Mouse (Mus musculus): ENCODE measurements around the gene Ap4e1.
A peak's percentile ranks its signal among the peaks of the same experiment; 100 is the strongest.

The Ap4e1 gene

DNA sequence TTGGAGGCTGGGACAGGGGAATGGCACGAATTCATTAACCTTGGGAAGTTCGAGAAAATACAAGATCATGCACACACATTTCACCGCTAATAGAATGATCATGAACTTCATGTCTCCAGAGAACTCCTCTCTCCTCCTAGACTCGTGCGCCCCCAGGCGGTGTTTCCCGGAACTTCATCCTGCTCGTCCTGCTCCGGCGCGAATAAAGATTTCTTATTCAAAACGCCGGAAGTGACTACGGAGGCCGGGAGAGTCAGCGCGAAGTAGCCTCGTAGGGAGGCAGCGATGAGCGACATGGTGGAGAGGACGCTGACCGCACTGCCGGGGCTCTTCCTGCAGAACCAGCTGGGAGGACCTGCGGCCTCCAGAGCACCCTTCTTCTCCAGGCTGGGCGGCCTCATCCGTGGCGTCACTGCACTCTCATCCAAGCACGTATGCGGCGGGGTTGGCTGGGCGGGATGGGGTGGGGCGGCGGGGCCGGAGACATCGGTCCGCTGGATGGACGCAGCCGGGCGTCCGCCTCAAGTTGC, at the start of gene Ap4e1:
TSS of gene Ap4e1 (plus strand) at position 249 of the 530 bp plus-strand sequence.
- DNase-seq (ENCODE audit: inconsistent age in 2 of 2, low spot score in 1 of 2) = peak; percentile 94 to 99

DNA sequence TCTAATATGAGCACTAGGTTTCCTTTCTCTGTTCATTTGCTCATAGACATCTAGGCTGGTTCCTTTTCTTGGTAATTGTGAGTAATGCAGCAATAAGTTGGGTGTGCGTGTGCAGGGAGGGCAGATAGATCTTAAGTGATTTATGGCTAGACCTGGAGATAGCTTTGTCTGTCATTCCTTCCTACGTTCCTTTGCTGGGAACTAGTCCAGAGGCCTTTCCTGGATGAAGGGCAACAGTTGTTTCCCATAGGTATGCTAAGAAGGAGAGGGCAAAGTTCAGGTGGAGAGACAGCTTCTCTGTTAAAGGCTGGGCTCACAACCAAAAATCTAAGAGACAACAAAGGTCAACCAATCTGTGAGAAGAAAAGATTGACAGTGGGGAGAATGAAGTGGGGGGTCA, 46.8 kb upstream of the Ap4e1 start:
- DNase-seq (ENCODE audit: inconsistent age in 2 of 2, low spot score in 1 of 2) = no peak

GRCm38 (mm10) chr2:126977428-126977827, 31.1 kb upstream of the Ap4e1 start:
- no peak for DNase-seq (ENCODE audit: inconsistent age in 2 of 2, low spot score in 1 of 2)

DNA sequence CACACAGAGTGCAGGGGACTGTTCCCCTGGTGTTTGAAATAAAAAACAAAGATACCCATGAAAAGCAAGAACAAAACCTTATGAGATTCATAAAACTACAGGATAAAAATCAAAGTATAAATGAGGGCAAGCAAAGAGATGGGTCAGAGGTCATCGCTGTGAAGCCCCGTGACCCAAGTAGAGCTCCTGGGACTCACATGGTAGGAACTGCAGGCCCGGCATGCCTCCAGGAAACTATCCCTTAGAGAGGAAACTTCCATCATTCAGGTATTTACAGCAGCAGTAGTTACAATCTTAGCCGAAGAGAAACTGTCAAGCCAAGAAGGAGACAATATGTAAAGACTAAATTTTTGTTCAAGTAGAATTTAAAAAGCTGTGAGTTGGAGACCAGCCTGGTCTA, 25.3 kb upstream of the Ap4e1 start:
- DNase-seq (ENCODE audit: inconsistent age in 2 of 2, low spot score in 1 of 2) = no peak

DNA sequence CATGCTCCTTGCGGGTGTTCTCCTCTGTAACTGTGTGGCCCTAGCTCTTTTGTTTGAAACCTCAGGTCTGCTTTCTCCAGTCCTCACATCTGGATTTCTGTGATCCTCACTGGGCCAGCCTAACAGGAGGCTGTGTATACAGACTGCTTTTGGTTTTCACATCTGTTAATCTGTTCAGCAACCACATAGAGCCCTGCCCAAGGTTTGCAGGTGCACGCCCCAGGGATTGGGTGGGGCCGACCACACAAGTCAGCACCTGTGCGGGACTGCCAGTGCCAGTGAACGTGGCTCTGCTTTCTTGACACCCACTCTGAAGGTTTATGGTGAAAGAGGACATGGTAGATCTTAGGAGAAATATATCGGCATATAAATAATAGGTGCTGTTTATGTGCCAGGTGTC, 18.6 kb upstream of the Ap4e1 start:
- DNase-seq (ENCODE audit: inconsistent age in 2 of 2, low spot score in 1 of 2) = no peak

GRCm38 (mm10) chr2:126992742-126993141, 15.8 kb upstream of the Ap4e1 start:
- peak; percentile 56 to 76 for DNase-seq (ENCODE audit: inconsistent age in 2 of 2, low spot score in 1 of 2)

- DNase-seq (ENCODE audit: inconsistent age in 2 of 2, low spot score in 1 of 2) = no peak
These were observed 13.9 kb upstream of the Ap4e1 start for GRCm38 (mm10) chr2:126994384-126995166.

- peak; percentile 55 to 91 for DNase-seq (ENCODE audit: inconsistent age in 2 of 2, low spot score in 1 of 2)
These were observed 11.8 kb upstream of the Ap4e1 start for GRCm38 (mm10) chr2:126996737-126997136.

DNA sequence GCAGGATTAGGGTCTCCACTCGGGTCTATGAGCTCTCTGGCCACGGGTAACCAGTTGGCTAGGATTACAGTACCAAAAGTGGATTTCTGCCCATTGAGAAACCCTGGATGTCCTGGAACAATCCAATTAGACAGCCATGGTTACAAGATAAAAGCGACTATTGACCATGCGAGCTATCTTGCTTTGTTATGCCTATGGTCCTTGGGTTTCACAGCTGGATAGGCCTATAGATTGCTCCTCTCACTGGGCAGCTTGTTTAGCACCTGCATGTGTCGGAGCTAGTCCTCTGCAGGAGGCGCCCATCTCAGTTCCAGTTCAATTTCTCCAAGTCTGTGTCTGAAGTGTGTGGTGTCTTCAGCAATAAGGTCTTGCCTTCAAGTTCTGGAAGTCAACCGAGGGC, 10.3 kb upstream of the Ap4e1 start:
- no peak for DNase-seq (ENCODE audit: inconsistent age in 2 of 2, low spot score in 1 of 2)

- peak; percentile 74 to 84 for DNase-seq (ENCODE audit: inconsistent age in 2 of 2, low spot score in 1 of 2)
These were observed 7.9 kb upstream of the Ap4e1 start for GRCm38 (mm10) chr2:127000406-127001324.

DNA sequence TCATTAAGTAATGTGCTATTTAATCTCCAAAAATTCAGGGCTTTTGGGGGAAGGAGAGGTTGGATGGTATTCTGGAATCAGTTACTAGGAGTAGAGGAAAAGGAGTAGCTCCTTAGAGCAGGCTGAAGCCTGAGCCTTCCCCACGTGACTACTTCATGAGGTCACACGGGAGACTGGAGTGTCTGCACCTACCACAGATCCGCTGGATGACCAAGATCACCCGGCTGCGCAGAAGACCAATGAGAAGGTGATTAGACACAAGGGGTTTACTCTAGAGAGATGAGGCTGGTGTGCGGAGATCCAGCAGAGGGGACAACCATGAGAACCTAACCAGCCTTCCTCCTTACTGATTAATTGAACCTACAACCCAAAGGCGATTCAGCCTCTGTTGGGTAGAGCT, 4.5 kb upstream of the Ap4e1 start:
- no peak for DNase-seq (ENCODE audit: inconsistent age in 2 of 2, low spot score in 1 of 2)

DNA sequence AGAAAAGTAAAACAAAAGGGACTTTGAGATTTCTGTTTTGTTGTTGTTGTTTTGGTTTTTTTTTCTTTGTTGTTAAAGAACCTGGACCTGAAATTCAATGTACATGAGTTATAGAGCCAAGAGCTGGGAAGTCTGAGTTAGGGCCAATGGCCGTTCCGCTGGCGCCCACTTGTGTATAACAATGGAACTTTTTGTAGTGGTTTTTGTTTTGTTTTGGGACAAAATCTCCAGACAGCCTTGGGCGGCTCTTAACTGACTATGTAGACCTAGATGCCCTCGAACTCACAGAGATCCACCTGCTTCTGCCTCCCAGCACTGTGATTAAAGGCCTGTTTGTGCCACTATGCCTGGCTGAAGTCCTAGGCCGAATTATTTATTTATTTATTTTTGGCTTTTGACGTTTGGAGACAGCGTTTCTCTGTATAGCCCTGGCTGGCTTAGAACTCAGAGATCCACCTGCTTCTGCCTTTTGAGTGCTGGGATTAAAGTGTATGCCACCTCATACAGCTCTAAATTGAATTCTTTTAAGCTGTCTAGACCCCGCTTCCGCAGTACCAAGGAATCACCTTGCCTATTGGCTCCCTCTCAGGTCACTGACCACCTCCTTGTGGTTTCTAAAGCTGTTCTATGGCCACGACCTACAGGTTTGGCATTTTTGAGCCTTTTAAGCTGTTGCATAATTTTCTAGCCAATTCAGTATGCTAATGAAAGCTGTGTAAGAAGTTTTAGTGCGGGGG, 1.7 kb upstream of the Ap4e1 start:
- DNase-seq (ENCODE audit: inconsistent age in 2 of 2, low spot score in 1 of 2) = peak; percentile 54 to 89

DNA sequence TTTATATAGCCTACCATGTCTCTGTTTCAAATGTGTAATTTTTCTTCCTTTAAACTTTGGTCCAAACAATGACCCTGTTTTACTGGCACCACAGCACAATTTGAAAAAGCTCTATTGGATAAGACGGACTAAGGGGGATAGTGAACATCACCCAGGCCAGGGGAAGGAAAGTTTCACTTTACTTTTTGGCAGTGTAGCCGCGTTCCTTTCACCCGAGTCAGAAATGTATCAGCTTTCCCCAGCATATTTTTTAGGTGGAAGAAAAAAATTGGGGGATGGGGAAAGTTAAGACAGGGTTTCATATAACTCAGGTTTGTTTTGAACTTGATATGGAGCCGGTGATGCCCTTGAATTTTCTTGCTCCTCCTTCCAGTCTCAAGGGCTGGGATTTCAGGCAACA, 1.0 kb upstream of the Ap4e1 start:
- peak in 1 of 2 experiments; percentile 45 for DNase-seq (ENCODE audit: inconsistent age in 2 of 2, low spot score in 1 of 2)

- no peak for DNase-seq (ENCODE audit: inconsistent age in 2 of 2, low spot score in 1 of 2)
These were observed 26.6 kb downstream of the Ap4e1 start for GRCm38 (mm10) chr2:127035006-127035605.

DNA sequence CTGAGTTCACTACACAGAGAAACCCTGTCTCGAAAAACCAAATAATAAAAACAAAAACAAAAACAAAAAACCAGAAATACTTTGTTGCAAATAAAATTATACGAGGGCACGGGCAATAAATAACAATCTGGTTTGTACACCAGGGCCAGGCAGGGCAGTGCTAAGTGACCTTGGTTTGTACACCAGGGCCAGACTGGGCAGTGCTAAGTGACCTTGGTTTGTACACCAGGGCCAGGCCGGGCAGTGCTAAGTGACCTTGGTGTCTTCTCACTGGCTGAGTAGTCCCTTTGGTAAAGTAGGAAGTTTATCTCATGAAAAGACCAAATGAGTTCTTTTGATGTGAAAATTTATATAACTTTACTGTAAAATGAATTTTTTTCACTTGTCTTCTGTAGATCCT, 28.8 kb downstream of the Ap4e1 start:
- DNase-seq (ENCODE audit: inconsistent age in 2 of 2, low spot score in 1 of 2) = peak; percentile 88 to 90

- no peak for DNase-seq (ENCODE audit: inconsistent age in 2 of 2, low spot score in 1 of 2)
These were observed 53.0 kb downstream of the Ap4e1 start for GRCm38 (mm10) chr2:127061471-127061870.

DNA sequence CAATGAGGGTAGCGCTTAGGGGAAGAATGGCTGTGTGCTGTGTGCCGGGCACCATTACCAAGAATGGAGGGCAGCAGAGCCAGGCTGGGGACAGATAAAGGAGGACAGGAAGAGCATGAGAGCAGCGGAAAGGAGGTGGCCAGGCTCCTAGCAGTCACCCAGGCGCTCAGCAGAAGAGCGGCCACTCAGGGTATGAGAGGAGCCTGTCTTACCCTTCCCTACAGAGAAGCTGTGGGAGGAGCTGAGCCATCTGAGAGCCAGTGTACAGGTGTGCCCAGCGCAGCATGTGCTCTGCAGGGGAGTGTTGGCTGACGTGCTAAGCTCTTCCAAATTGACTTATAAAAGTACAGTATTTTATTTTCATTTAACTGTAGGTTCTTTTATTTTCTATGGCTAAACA, 60.3 kb downstream of the Ap4e1 start:
- no peak for DNase-seq (ENCODE audit: inconsistent age in 2 of 2, low spot score in 1 of 2)

GRCm38 (mm10) chr2:127069781-127070434, 61.4 kb downstream of the Ap4e1 start:
- DNase-seq (ENCODE audit: inconsistent age in 2 of 2, low spot score in 1 of 2) = no peak

DNA sequence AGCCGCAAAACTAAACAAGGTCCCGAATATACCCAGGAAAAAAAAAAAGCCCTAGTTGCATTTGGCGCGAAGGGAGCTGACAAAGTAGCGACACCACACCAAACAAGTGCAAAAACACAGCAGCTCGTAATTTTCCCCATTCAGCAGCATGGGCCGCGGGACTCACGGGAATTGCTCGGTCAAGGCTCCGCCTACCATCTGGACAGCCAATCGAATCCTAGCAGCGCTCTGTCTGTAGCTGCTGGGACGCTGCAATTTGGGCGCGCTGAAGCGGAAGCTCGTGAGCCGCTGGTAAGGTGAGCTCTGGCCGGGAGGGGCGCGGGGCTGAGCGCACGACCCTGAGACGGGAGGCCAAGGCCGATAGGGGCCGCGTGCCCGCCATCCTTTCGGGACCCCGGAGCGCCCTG, 61.9 kb downstream of the Ap4e1 start, which contains the start of gene Blvra:
TSS of gene Blvra (plus strand) at position 231 of the 407 bp plus-strand sequence.
- peak; percentile 89 to 95 for DNase-seq (ENCODE audit: inconsistent age in 2 of 2, low spot score in 1 of 2)

GRCm38 (mm10) chr2:127070879-127071278, 62.4 kb downstream of the Ap4e1 start:
- peak in 1 of 2 experiments; percentile 39 for DNase-seq (ENCODE audit: inconsistent age in 2 of 2, low spot score in 1 of 2)

All from adrenal gland, adult (tissue).